Mouse (Mus musculus) spleen, adult 2 months (tissue): ENCODE measurements around the gene Bfsp1. TPM values are rescaled to one million over a fixed set of nuclear protein-coding genes. Genes with fewer than 3 reads are reported as not detected.
A peak's percentile ranks its signal among the peaks of the same experiment; 100 is the strongest.

ENCODE experiments used
- DNase-seq, 2 experiments: peaks; one replicate each; pipeline versions ENCODE4 v3.0.0 to v3.0.0-alpha.2; 2012 to 2021; ENCODE audit warnings: low spot score in 2 of 2, low read depth in 1 of 2
- H3K27ac ChIP-seq: fragments of 200-500 bp; 2 replicates; pipeline ENCODE4 v1.5.1; 2012; ENCODE audit warnings: low read length, inconsistent platforms; ENCODE audit not compliant: insufficient read depth
- H3K27me3 ChIP-seq: fragments of 200-500 bp; 2 replicates; pipeline ENCODE4 v1.6.1; 2012; ENCODE audit warnings: mild to moderate bottlenecking, moderate library complexity, low read length, inconsistent platforms; ENCODE audit not compliant: control insufficient read depth, insufficient read depth
- H3K36me3 ChIP-seq: fragments of 200-500 bp; 2 replicates; pipeline ENCODE4 v1.6.1; 2012; ENCODE audit warnings: mild to moderate bottlenecking, low read length, inconsistent platforms; ENCODE audit not compliant: control insufficient read depth, insufficient read depth
- H3K4me1 ChIP-seq: fragments of 200-500 bp; 2 replicates; pipeline ENCODE4 v1.6.1; 2011; ENCODE audit warnings: inconsistent platforms; ENCODE audit not compliant: control insufficient read depth, insufficient read depth, insufficient read length
- H3K4me3 ChIP-seq: fragments of 200-500 bp; 2 replicates; pipeline ENCODE4 v1.5.1; 2011; ENCODE audit warnings: mild to moderate bottlenecking, inconsistent platforms; ENCODE audit not compliant: insufficient read depth, insufficient read length; ENCODE audit errors: extremely low read depth
- CTCF ChIP-seq: fragments of 200-500 bp; IDR thresholded peaks from 2 replicates; pipeline ENCODE4 v1.5.1; 2011; ENCODE audit warnings: mild to moderate bottlenecking, inconsistent platforms; ENCODE audit not compliant: insufficient read depth, insufficient read length, insufficient replicate concordance; ENCODE audit errors: extremely low read depth
- POLR2A ChIP-seq: fragments of 200-500 bp; IDR thresholded peaks from 2 replicates; pipeline ENCODE4 v1.6.1; 2011; ENCODE audit warnings: low read depth, low read length, inconsistent platforms
- WGBS: fragments of 180-500 bp; shearing (Covaris S2); methylation state at CpG from one replicate; pipeline ENCODE4 v1.1.7; 2018; 5-methylcytosine and 5-hydroxymethylcytosine counted together
- polyA plus RNA-seq: library from polyadenylated mRNA; depleted of rRNA; stranded (reverse); fragments of >200 nt; gene quantifications from 2 replicates; pipeline ENCODE4 v1.2.3, GENCODE M21; 2012; rRNA removed

Bfsp1 gene
- 0.31 and 0.39 TPM in 2 replicates for polyA plus RNA-seq

DNA sequence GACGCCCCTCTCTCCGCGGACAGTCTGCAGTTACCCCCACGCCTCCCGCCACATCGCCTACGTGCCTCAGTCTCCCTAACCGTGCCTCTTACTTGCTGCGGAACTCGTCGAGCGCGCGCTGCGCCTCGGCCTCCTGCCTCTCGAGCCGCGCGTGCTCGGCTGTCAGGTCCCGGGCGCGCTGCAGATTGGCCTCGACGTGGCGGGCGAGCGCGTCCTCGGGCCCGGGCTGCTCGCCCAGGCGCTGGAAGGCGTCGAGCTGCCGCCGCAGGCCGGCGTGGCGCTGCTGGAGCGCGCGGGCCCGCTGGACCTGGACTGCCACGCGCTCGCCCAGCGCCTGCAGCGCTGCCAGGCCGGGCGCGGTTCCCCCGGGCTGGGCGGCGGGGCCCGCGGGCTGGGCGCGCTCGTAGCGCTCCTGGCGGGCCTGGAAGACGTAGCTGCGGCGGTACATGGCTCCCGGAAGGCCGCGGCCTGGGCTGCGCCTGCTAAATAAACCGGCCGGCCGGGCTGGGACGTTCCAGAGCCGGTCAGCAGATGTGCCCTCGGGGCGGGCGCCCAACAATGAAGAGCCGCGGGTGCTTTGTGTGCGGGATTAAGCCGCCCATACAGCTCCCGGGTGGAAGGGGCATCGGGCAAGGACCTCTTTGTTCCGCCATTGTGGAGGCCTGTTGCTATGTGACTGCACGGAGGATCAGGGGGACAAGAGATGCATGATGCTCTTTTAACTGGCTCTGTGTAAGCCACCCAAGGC, at the start of gene Bfsp1:
Gene Bfsp1 (minus strand): TSS at position 690 of the 748 bp plus-strand sequence.
- Histone ChIP-seq H3K36me3 (no peaks in the 10 kb centered on the region), H3K27ac (no peak within 1 kb of the TSS), H3K27me3 (no peaks in the 10 kb centered on the region), H3K4me3 (peak within 1 kb of the TSS; percentile 25; the same call in 1 of the 2 replicates), H3K4me1 (no peaks in the 10 kb centered on the region)
- WGBS, result 12% methylated on average over 86 of the region's 86 CpGs
- DNase-seq, result no peak
- TF ChIP-seq POLR2A (no peak), CTCF (no peak)

DNA sequence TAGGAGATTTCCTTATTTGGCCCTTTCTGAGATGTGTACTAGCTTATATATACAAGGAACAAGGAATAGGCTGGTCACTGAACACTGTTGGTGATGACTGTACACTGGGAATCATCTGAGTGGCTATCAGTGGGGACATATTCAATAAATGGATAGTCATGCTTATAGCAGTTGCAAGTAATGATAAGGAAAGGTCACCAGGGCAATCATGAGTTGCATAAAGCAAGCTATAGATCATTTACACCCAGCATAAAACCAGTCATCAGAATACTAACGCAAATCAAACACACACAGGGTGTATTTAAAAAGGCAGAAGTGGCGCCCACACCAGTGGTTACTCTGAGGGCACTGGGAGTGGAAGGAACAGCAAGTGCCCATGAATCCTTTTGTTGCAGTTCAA, 49.2 kb upstream of the Bfsp1 start:
- H3K4me1 ChIP-seq, result peaks cover 3% of the 10 kb centered on the region; the same call in 1 of the 2 replicates
- WGBS, result 77% methylated on average over 2 of the region's 2 CpGs
- no peaks in the 10 kb centered on the region for H3K36me3 ChIP-seq
- TF ChIP-seq POLR2A (no peak), CTCF (no peak)
- no peak overlapping the region for H3K4me3 ChIP-seq
- H3K27ac ChIP-seq, result no peak overlapping the region
- no peak for DNase-seq
- H3K27me3 ChIP-seq, result peaks cover 5% of the 10 kb centered on the region

DNA sequence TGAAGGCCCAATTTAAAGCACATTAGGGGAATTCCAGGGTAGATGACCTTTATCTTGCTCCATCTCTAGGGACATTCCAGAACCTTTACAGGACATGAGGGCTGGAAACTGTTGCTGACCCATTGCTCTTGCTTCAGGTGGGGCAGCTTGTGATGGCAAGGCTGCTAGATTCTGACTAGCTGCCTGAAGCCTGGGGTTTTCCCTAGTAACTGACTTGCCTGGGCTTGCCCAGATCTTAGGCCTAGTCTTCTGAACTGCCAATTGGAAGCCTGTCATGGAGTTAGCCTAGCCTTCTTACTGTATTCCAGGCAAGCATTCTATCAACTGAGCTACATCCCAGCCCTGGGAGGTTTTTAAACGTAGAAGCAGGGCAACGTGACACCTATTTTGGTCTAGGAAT, 46.3 kb upstream of the Bfsp1 start:
- no peaks in the 10 kb centered on the region; the same call in 1 of the 2 replicates for H3K27me3 ChIP-seq
- no peaks in the 10 kb centered on the region for H3K4me1 ChIP-seq
- no peak for DNase-seq
- H3K27ac ChIP-seq, result no peak overlapping the region
- WGBS, result 87% methylated on average over 2 of the region's 2 CpGs
- no peak overlapping the region for H3K4me3 ChIP-seq
- no peak for TF ChIP-seq CTCF
- no peak for TF ChIP-seq POLR2A
- H3K36me3 ChIP-seq, result no peaks in the 10 kb centered on the region

DNA sequence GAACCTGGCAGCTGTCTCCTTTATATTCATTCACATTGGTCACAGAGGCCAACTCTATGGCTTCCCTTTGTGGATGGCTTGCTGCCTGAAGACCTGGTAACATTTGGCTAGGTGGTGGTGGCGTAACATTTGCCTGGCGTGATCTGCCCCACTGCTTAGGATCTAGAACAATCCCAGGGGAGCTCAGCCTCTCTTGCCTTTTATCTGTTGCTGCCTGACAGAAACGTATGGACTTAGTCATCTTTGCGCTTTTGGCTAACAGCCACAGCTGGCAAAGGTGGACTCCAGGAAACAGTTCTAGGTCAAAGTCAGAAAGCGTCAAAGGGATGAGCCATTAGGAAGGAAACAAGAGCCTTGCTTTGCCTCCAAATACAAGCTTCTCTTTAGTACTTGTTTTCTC, 41.9 kb upstream of the Bfsp1 start:
- Histone ChIP-seq H3K4me3 (no peak overlapping the region), H3K27ac (no peak overlapping the region), H3K36me3 (no peaks in the 10 kb centered on the region), H3K4me1 (no peaks in the 10 kb centered on the region), H3K27me3 (no peaks in the 10 kb centered on the region)
- no peak for DNase-seq
- TF ChIP-seq POLR2A, result no peak
- 76% methylated on average over 5 of the region's 5 CpGs for WGBS

DNA sequence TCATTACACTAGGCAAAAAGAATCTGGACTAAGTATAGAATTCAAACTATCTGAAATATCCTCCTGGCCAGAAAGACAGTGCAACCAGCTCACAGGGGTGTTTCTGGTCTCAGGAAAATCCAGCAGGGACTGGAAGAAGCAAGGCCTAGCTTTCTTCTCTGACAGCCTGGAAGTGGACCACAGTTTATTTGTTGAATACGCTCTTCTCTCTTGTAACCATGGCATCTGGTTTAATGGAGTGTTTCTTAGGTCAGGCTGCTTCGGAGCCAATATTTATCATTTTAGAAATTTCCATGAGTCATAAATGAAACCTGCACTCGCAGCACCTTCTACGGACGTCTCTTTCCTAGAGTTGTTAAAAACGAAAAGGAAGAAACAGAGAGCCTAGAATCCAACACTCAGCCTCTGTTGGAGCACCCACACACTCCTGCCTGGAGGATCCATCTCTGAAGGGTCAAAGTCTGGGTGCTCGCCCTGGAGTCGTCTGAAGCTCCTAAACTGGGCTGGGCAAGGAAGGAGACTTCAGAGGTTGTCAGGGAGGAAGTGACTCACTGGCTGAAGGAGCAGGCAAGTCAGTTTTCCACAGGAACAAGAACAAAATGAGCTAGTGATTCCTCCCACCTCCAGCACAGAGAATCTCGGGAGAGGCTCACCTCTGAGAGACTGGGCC, 40.5 kb upstream of the Bfsp1 start:
- DNase-seq, result no peak
- no peak overlapping the region for H3K27ac ChIP-seq
- H3K4me1 ChIP-seq, result no peaks in the 10 kb centered on the region
- no peaks in the 10 kb centered on the region for H3K36me3 ChIP-seq
- TF ChIP-seq CTCF (no peak), POLR2A (no peak)
- WGBS, result 75% methylated on average over 9 of the region's 9 CpGs
- no peak overlapping the region for H3K4me3 ChIP-seq
- no peaks in the 10 kb centered on the region for H3K27me3 ChIP-seq

DNA sequence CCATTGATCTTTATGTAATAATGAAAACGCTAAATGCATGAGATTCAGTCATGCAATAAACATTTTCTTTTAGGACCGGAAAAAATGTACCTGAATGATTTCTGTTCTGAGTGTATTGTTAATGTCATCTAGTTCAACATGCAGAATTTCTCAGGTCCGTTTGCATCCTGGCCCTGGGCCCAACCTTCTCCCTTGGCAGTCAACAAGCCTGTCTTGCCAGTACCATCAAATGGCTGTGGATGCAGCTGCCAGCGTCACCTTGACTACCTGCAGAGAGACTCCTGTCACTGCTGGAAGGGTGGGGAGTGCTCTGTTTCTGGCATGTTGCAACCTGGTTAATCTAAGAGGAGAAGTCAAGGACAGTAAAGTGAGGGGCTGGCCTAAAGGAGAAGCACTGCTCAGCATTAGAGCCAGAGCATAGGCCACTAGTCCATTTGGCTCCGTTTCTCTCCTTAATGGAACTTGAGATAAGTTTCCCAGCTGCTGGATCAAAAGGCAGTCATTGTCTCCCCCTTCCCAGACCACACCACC, 37.9 kb upstream of the Bfsp1 start:
- Histone ChIP-seq H3K27me3 (no peaks in the 10 kb centered on the region), H3K36me3 (no peaks in the 10 kb centered on the region), H3K27ac (no peak overlapping the region), H3K4me3 (no peak overlapping the region), H3K4me1 (no peaks in the 10 kb centered on the region)
- WGBS, result 88% methylated on average over 5 of the region's 5 CpGs
- no peak for TF ChIP-seq CTCF
- no peak for TF ChIP-seq POLR2A
- no peak for DNase-seq
